Mouse (Mus musculus) hindbrain, embryonic 11.5 days (tissue): ENCODE data around the gene Fancd2. TPM values are rescaled to one million over a fixed set of nuclear protein-coding genes. Genes with fewer than 3 reads are reported as not detected.

ENCODE experiments used
- ATAC-seq: fragments of 200-750 bp; cut with Nextera tagmentation; 2 replicates; pipeline ENCODE4 v1.8.0; 2017; ENCODE audit warnings: mild to moderate bottlenecking, moderate TSS enrichment, moderate library complexity; ENCODE audit not compliant: low FRiP score
- DNase-seq: peaks from one replicate; pipeline ENCODE4 v3.0.0-alpha.2; 2015; ENCODE audit warnings: low spot score
- H3K27ac ChIP-seq: fragments of 300-500 bp; sonication (generic); 2 replicates; pipeline ENCODE4 v1.5.1; 2014; ENCODE audit warnings: mild to moderate bottlenecking, low read depth, low read length
- H3K27me3 ChIP-seq: fragments of 300-500 bp; sonication (generic); 2 replicates; pipeline ENCODE4 v1.6.1; 2014; ENCODE audit warnings: mild to moderate bottlenecking, low read length, moderate library complexity, mixed read lengths; ENCODE audit not compliant: control insufficient read depth, insufficient read depth
- H3K36me3 ChIP-seq: fragments of 300-500 bp; sonication (generic); 2 replicates; pipeline ENCODE4 v1.6.1; 2014; ENCODE audit warnings: mild to moderate bottlenecking, low read length, moderate library complexity, mixed read lengths; ENCODE audit not compliant: control insufficient read depth, insufficient read depth
- H3K4me1 ChIP-seq: fragments of 300-500 bp; sonication (generic); replicated peaks from 2 replicates; pipeline ENCODE4 v1.6.1; 2014; ENCODE audit warnings: low read length, mixed read lengths; ENCODE audit not compliant: control insufficient read depth, insufficient read depth
- H3K4me2 ChIP-seq: fragments of 300-500 bp; sonication (generic); replicated peaks from 2 replicates; pipeline ENCODE4 v1.6.1; 2014; ENCODE audit warnings: mild to moderate bottlenecking, low read depth, low read length
- H3K4me3 ChIP-seq: fragments of 300-500 bp; sonication (generic); 2 replicates; pipeline ENCODE4 v1.5.1; 2014; ENCODE audit warnings: low read depth, low read length
- H3K9ac ChIP-seq: fragments of 300-500 bp; sonication (generic); 2 replicates; pipeline ENCODE4 v1.6.1; 2014; ENCODE audit warnings: low read depth, low read length
- H3K9me3 ChIP-seq: fragments of 300-500 bp; sonication (generic); 2 replicates; pipeline ENCODE4 v1.6.1; 2016; ENCODE audit warnings: low read length; ENCODE audit not compliant: control insufficient read depth
- WGBS: fragments of 180-500 bp; shearing (Covaris S2); extraction: QIAGEN DNeasy Blood & Tissue Kit; methylation state at CpG from one replicate; pipeline ENCODE4 v1.1.7; 2014; 5-methylcytosine and 5-hydroxymethylcytosine counted together
- polyA plus RNA-seq: library from polyadenylated mRNA; unstranded; fragments of >200 nt; fragmentation: Nextera tagmentation; extraction: Ambion mirVana; gene quantifications from 2 replicates; pipeline ENCODE4 v1.2.1, GENCODE M21; 2014

Fancd2 gene
- polyA plus RNA-seq, 1 experiment from 2014 or later = 14.3 TPM

- no peak overlapping the region for H3K4me2 ChIP-seq
- no peaks in the 10 kb centered on the region for H3K9me3 ChIP-seq
- no peaks in the 10 kb centered on the region for H3K36me3 ChIP-seq
- WGBS = 40% methylated on average over 5 of the region's 5 CpGs
- H3K4me3 ChIP-seq = no peak overlapping the region
- no peaks in the 10 kb centered on the region for H3K4me1 ChIP-seq
- H3K27me3 ChIP-seq = no peaks in the 10 kb centered on the region
- H3K9ac ChIP-seq = no peak overlapping the region
- ATAC-seq (no peak), DNase-seq (no peak)
- H3K27ac ChIP-seq = no peak overlapping the region
These were observed 22.6 kb upstream of the Fancd2 start for GRCm38 (mm10) chr6:113508947-113509280.

GRCm38 (mm10) chr6:113513944-113514343, 17.5 kb upstream of the Fancd2 start:
- DNase-seq = no peak
- no peak overlapping the region for H3K4me3 ChIP-seq
- no peak for ATAC-seq
- H3K9me3 ChIP-seq = no peaks in the 10 kb centered on the region
- 91% methylated on average over 6 of the region's 6 CpGs for WGBS
- H3K27me3 ChIP-seq = no peaks in the 10 kb centered on the region
- H3K4me1 ChIP-seq = no peaks in the 10 kb centered on the region
- H3K27ac ChIP-seq = no peak overlapping the region
- no peak overlapping the region for H3K9ac ChIP-seq
- no peak overlapping the region for H3K4me2 ChIP-seq
- peaks cover 15% of the 10 kb centered on the region; the same call in 1 of the 2 replicates for H3K36me3 ChIP-seq

- no peak overlapping the region for H3K9ac ChIP-seq
- no peak for DNase-seq
- ATAC-seq = no peak
- WGBS = 96% methylated on average over 3 of the region's 3 CpGs
- peaks cover 15% of the 10 kb centered on the region; the same call in 1 of the 2 replicates for H3K36me3 ChIP-seq
- H3K4me2 ChIP-seq = no peak overlapping the region
- no peak overlapping the region for H3K27ac ChIP-seq
- no peaks in the 10 kb centered on the region for H3K27me3 ChIP-seq
- H3K4me3 ChIP-seq = no peak overlapping the region
- H3K9me3 ChIP-seq = no peaks in the 10 kb centered on the region
- H3K4me1 ChIP-seq = no peaks in the 10 kb centered on the region
These were observed 16.9 kb upstream of the Fancd2 start for GRCm38 (mm10) chr6:113514600-113514999.

GRCm38 (mm10) chr6:113517434-113518080, 13.9 kb upstream of the Fancd2 start:
- Histone ChIP-seq H3K9ac (no peak overlapping the region), H3K36me3 (peaks cover 18% of the 10 kb centered on the region; the same call in 1 of the 2 replicates), H3K4me1 (no peaks in the 10 kb centered on the region), H3K27ac (no peak overlapping the region), H3K27me3 (no peaks in the 10 kb centered on the region), H3K4me2 (no peak overlapping the region), H3K4me3 (no peak overlapping the region), H3K9me3 (no peaks in the 10 kb centered on the region)
- no peak for ATAC-seq
- WGBS = 95% methylated on average over 8 of the region's 8 CpGs
- DNase-seq = no peak

GRCm38 (mm10) chr6:113522310-113522709, 9.2 kb upstream of the Fancd2 start:
- no peak overlapping the region for H3K9ac ChIP-seq
- H3K36me3 ChIP-seq = peaks cover 3% of the 10 kb centered on the region; the same call in 1 of the 2 replicates
- H3K27me3 ChIP-seq = no peaks in the 10 kb centered on the region
- ATAC-seq = no peak
- no peaks in the 10 kb centered on the region for H3K4me1 ChIP-seq
- H3K4me2 ChIP-seq = no peak overlapping the region
- no peak overlapping the region for H3K27ac ChIP-seq
- no peak for DNase-seq
- H3K9me3 ChIP-seq = no peaks in the 10 kb centered on the region
- H3K4me3 ChIP-seq = no peak overlapping the region
- WGBS = 68% methylated on average over 1 of the region's 1 CpGs

- no peak for DNase-seq
- Histone ChIP-seq H3K27ac (no peak overlapping the region), H3K9ac (no peak overlapping the region), H3K36me3 (peaks cover 3% of the 10 kb centered on the region; the same call in 1 of the 2 replicates), H3K4me2 (no peak overlapping the region), H3K27me3 (no peaks in the 10 kb centered on the region), H3K4me3 (no peak overlapping the region), H3K4me1 (no peaks in the 10 kb centered on the region), H3K9me3 (no peaks in the 10 kb centered on the region)
- ATAC-seq = no peak
- WGBS = 92% methylated on average over 8 of the region's 8 CpGs
These were observed 8.1 kb upstream of the Fancd2 start for GRCm38 (mm10) chr6:113523420-113523819.

- no peak for ATAC-seq
- 9% methylated on average over 7 of the region's 7 CpGs for WGBS
- DNase-seq = peak; percentile 18
- H3K4me3 ChIP-seq = peak overlapping the region; percentile 91
- no peaks in the 10 kb centered on the region for H3K9me3 ChIP-seq
- no peak overlapping the region for H3K27ac ChIP-seq
- H3K4me2 ChIP-seq = peak overlapping the region; percentile 67
- no peaks in the 10 kb centered on the region for H3K27me3 ChIP-seq
- peak overlapping the region; percentile 92 for H3K9ac ChIP-seq
- no peaks in the 10 kb centered on the region for H3K36me3 ChIP-seq
- H3K4me1 ChIP-seq = peaks cover 3% of the 10 kb centered on the region; the same call in 1 of the 2 replicates
These were observed 440 bp downstream of the Fancd2 start for GRCm38 (mm10) chr6:113531840-113532404.

- ATAC-seq (no peak), DNase-seq (no peak)
- WGBS = 92% methylated on average over 7 of the region's 7 CpGs
- Histone ChIP-seq H3K4me2 (no peak overlapping the region), H3K9ac (no peak overlapping the region), H3K27me3 (no peaks in the 10 kb centered on the region), H3K9me3 (no peaks in the 10 kb centered on the region), H3K36me3 (no peaks in the 10 kb centered on the region), H3K27ac (no peak overlapping the region), H3K4me3 (no peak overlapping the region), H3K4me1 (peaks cover 3% of the 10 kb centered on the region; the same call in 1 of the 2 replicates)
These were observed 3.4 kb downstream of the Fancd2 start for GRCm38 (mm10) chr6:113534886-113535285.

GRCm38 (mm10) chr6:113541610-113542009, 10.1 kb downstream of the Fancd2 start:
- Histone ChIP-seq H3K27ac (no peak overlapping the region), H3K36me3 (no peaks in the 10 kb centered on the region), H3K9ac (no peak overlapping the region), H3K9me3 (no peaks in the 10 kb centered on the region), H3K27me3 (no peaks in the 10 kb centered on the region), H3K4me1 (no peaks in the 10 kb centered on the region), H3K4me3 (no peak overlapping the region), H3K4me2 (no peak overlapping the region)
- ATAC-seq = no peak
- WGBS = 90% methylated on average over 6 of the region's 6 CpGs
- no peak for DNase-seq
